Mouse (Mus musculus) kidney, embryonic 15.5 days (tissue): ENCODE results near the gene Cenpq. TPM values are rescaled to one million over a fixed set of nuclear protein-coding genes. Genes with fewer than 3 reads are reported as not detected.

ENCODE experiments used
- ATAC-seq: fragments of 200-750 bp; cut with Nextera tagmentation; replicated peaks from 2 replicates; pipeline ENCODE4 v1.8.0; 2017; ENCODE audit warnings: moderate TSS enrichment; ENCODE audit not compliant: low FRiP score
- H3K27ac ChIP-seq: fragments of 300-500 bp; sonication (generic); 2 replicates; pipeline ENCODE4 v1.5.1; 2015; ENCODE audit warnings: mild to moderate bottlenecking, inconsistent platforms
- H3K27me3 ChIP-seq: fragments of 300-500 bp; sonication (generic); 2 replicates; pipeline ENCODE4 v1.6.1; 2015; ENCODE audit warnings: inconsistent platforms
- H3K36me3 ChIP-seq: fragments of 300-500 bp; sonication (generic); 2 replicates; pipeline ENCODE4 v1.6.1; 2015; ENCODE audit warnings: inconsistent platforms
- H3K4me1 ChIP-seq: fragments of 300-500 bp; sonication (generic); 2 replicates; pipeline ENCODE4 v1.6.1; 2015; ENCODE audit warnings: inconsistent platforms
- H3K4me2 ChIP-seq: fragments of 300-500 bp; sonication (generic); 2 replicates; pipeline ENCODE4 v1.6.1; 2015; ENCODE audit warnings: moderate library complexity, mild to moderate bottlenecking, inconsistent platforms
- H3K4me3 ChIP-seq: fragments of 300-500 bp; sonication (generic); replicated peaks from 2 replicates; pipeline ENCODE4 v1.5.1; 2015; ENCODE audit warnings: mild to moderate bottlenecking, inconsistent platforms
- H3K9ac ChIP-seq: fragments of 300-500 bp; sonication (generic); 2 replicates; pipeline ENCODE4 v1.6.1; 2015; ENCODE audit warnings: mild to moderate bottlenecking, inconsistent platforms
- H3K9me3 ChIP-seq: fragments of 300-500 bp; sonication (generic); replicated peaks from 2 replicates; pipeline ENCODE4 v1.6.1; 2016; ENCODE audit warnings: inconsistent platforms
- WGBS: fragments of 180-500 bp; shearing (Covaris S2); methylation state at CpG from one replicate; pipeline ENCODE4 v1.1.7; 2015; ENCODE audit warnings: mixed read lengths; 5-methylcytosine and 5-hydroxymethylcytosine counted together
- polyA plus RNA-seq: library from polyadenylated mRNA; unstranded; fragments of >200 nt; fragmentation: Nextera tagmentation; extraction: Ambion mirVana; gene quantifications from 2 replicates; pipeline ENCODE4 v1.2.1, GENCODE M21; 2015

The Cenpq gene
- 28.2 and 30.8 TPM in 2 replicates for polyA plus RNA-seq

DNA sequence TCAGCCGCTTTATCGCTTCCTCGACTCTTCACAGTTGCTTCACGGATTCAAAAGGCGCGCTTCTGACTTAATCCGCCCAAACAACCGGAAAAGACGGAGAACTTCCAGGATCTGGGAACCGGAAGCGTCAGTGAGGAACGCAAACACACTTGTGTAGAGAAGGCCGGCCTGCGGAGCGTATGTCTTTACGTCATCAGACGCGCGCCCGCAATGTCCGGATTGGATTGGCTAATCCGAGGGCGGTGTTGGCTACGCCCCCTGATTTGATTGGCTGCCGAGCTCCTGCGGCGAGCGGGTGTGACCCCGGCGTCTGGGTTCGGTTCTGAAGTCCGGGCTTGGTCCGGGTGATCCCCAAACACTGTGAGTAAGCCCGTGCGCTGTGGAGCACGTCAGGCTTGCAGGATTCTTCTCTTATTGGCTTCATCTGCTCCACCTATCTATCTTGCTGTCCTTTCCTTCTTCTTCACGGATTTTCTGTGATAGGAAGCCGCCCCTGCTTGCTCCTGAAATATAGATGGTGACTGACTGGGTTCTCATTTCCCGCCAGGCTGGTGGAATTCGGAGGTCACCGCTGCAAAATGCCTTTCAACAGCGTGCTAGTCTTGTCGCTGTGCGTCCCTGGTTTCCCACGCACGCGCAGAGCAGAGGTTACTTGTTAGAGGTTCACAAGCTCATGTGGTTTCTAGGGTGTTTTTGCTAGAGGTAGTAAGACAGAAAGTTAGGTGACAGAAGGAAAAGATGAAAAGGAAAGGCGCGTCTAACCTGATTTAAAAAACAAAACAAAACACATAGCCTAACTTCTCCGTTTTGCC, at the start of gene Cenpq, which contains the start of gene Mut:
Gene Cenpq (minus strand): TSS at position 628 of the 812 bp plus-strand sequence.
Gene Mut (plus strand): TSS at position 266 of the 812 bp plus-strand sequence.
- peak within 1 kb of the TSS; percentile 68 for H3K4me3 ChIP-seq
- H3K27ac ChIP-seq, result peak within 1 kb of the TSS; percentile 97
- peak; percentile 100 for ATAC-seq
- no peaks in the 10 kb centered on the region for H3K9me3 ChIP-seq
- H3K4me2 ChIP-seq, result peak within 1 kb of the TSS; percentile 71
- peak within 1 kb of the TSS; percentile 56 for H3K9ac ChIP-seq
- no peaks in the 10 kb centered on the region for H3K27me3 ChIP-seq
- peaks cover 6% of the 10 kb centered on the region for H3K4me1 ChIP-seq
- peaks cover 35% of the 10 kb centered on the region for H3K36me3 ChIP-seq
- WGBS, result under 1% methylated on average over 50 of the region's 50 CpGs

- no peaks in the 10 kb centered on the region for H3K27me3 ChIP-seq
- H3K4me2 ChIP-seq, result no peak overlapping the region
- no peak overlapping the region for H3K27ac ChIP-seq
- H3K9ac ChIP-seq, result no peak overlapping the region
- H3K36me3 ChIP-seq, result no peaks in the 10 kb centered on the region
- H3K4me1 ChIP-seq, result no peaks in the 10 kb centered on the region
- no peak for ATAC-seq
- WGBS, result 72% methylated on average over 11 of the region's 11 CpGs
- no peaks in the 10 kb centered on the region for H3K9me3 ChIP-seq
- no peak overlapping the region for H3K4me3 ChIP-seq
These were observed 43.1 kb upstream of the Cenpq start for GRCm38 (mm10) chr17:40977914-40978313.

GRCm38 (mm10) chr17:40948518-40948917, 13.7 kb upstream of the Cenpq start:
- no peaks in the 10 kb centered on the region for H3K27me3 ChIP-seq
- no peaks in the 10 kb centered on the region for H3K4me1 ChIP-seq
- H3K4me2 ChIP-seq, result no peak overlapping the region
- H3K36me3 ChIP-seq, result peaks cover 72% of the 10 kb centered on the region
- H3K27ac ChIP-seq, result no peak overlapping the region
- H3K4me3 ChIP-seq, result no peak overlapping the region
- no peak for ATAC-seq
- no peaks in the 10 kb centered on the region for H3K9me3 ChIP-seq
- 90% methylated on average over 3 of the region's 3 CpGs for WGBS
- no peak overlapping the region for H3K9ac ChIP-seq

DNA sequence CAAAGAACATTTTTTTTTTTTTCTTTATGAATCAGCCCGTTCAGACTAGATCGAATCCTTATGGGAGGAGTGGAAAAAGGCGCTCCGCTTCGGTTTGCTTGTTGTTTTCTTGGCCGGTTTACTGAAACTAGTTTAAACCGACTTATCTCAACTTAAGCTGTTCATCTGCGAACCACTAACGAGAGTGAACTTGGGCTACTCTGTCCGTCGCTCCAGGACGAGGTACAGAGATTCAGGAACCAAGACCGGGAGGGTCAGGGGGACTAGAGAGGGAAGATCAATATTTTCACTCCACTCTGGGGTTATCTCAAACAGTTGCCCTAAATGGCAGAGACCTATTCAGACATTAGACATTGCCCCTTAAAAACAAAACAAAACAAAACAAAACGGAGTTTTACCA, 862 bp downstream of the Cenpq start:
- peak; percentile 34 for ATAC-seq
- Histone ChIP-seq H3K9ac (peak overlapping the region; percentile 45), H3K4me1 (peaks cover 6% of the 10 kb centered on the region), H3K4me2 (peak overlapping the region; percentile 71), H3K27ac (peak overlapping the region; percentile 41; the same call in 1 of the 2 replicates), H3K36me3 (peaks cover 35% of the 10 kb centered on the region), H3K4me3 (peak overlapping the region; percentile 68), H3K9me3 (no peaks in the 10 kb centered on the region), H3K27me3 (no peaks in the 10 kb centered on the region)
- 1% methylated on average over 14 of the region's 14 CpGs for WGBS

DNA sequence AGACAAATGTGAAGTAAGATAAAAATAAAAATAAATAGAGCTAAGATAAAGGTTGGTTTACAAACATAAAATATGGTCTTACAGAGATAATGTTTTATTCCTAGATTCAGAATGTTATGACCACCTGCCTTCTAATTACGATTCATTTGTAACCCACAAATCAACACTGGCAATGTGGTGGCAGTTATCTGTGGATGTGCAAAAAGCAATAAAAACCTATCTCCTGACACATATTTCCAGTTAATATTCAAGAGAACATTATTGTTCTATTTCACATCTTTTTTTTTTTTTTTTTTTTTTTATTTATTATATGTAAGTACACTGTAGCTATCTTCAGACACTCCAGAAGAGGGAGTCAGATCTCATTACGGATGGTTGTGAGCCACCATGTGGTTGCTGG, 19.3 kb downstream of the Cenpq start:
- H3K27me3 ChIP-seq, result no peaks in the 10 kb centered on the region
- ATAC-seq, result no peak
- no peak overlapping the region for H3K4me3 ChIP-seq
- no peaks in the 10 kb centered on the region for H3K36me3 ChIP-seq
- no peak overlapping the region for H3K27ac ChIP-seq
- H3K4me1 ChIP-seq, result no peaks in the 10 kb centered on the region
- 86% methylated on average over 2 of the region's 2 CpGs for WGBS
- no peak overlapping the region for H3K4me2 ChIP-seq
- H3K9ac ChIP-seq, result no peak overlapping the region
- H3K9me3 ChIP-seq, result no peaks in the 10 kb centered on the region

GRCm38 (mm10) chr17:40914250-40914649, 20.6 kb downstream of the Cenpq start, which contains the start of gene Glyatl3:
Gene Glyatl3, minus strand, starts transcription at chr17:40914350.
- H3K9ac ChIP-seq, result no peak within 1 kb of the TSS
- H3K4me2 ChIP-seq, result no peak within 1 kb of the TSS
- H3K27ac ChIP-seq, result no peak within 1 kb of the TSS
- ATAC-seq, result no peak
- no peaks in the 10 kb centered on the region for H3K4me1 ChIP-seq
- no peaks in the 10 kb centered on the region for H3K36me3 ChIP-seq
- no peaks in the 10 kb centered on the region for H3K9me3 ChIP-seq
- no peak within 1 kb of the TSS for H3K4me3 ChIP-seq
- 91% methylated on average over 2 of the region's 2 CpGs for WGBS
- no peaks in the 10 kb centered on the region for H3K27me3 ChIP-seq

DNA sequence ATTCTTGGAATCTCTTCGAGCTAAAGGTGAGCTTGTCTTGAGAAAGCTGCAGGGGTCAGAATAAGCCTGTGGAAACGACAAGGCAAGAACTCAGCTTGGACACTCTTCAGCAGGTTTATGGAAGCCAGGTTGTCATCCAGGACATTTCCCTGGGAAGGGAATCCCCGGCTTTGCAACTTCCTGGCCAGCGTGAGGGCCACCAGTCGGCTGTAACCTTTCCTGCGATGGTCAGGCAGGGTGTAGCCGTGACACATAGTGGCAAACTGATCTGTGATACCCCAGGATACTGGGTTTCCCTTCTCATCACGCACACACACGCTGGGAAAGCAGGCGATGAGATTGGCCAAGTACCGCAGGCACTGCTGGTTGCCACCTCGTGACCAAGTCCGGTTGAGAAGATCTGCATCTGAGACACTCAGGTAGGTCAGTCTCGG, 30.1 kb downstream of the Cenpq start:
- H3K4me3 ChIP-seq, result 0 out of 2 replicates have a peak overlapping the region, but pooled peaks have one; percentile 21
- H3K9ac ChIP-seq, result no peak overlapping the region
- WGBS, result 5% methylated on average over 13 of the region's 14 CpGs
- no peaks in the 10 kb centered on the region for H3K9me3 ChIP-seq
- H3K27ac ChIP-seq, result no peak overlapping the region
- no peaks in the 10 kb centered on the region for H3K36me3 ChIP-seq
- H3K4me1 ChIP-seq, result peaks cover 9% of the 10 kb centered on the region
- peak overlapping the region; percentile 54 for H3K4me2 ChIP-seq
- H3K27me3 ChIP-seq, result no peaks in the 10 kb centered on the region
- peak; percentile 60 for ATAC-seq

GRCm38 (mm10) chr17:40904056-40904597, 30.7 kb downstream of the Cenpq start:
- H3K4me2 ChIP-seq, result peak overlapping the region; percentile 54
- H3K27ac ChIP-seq, result no peak overlapping the region

DNA sequence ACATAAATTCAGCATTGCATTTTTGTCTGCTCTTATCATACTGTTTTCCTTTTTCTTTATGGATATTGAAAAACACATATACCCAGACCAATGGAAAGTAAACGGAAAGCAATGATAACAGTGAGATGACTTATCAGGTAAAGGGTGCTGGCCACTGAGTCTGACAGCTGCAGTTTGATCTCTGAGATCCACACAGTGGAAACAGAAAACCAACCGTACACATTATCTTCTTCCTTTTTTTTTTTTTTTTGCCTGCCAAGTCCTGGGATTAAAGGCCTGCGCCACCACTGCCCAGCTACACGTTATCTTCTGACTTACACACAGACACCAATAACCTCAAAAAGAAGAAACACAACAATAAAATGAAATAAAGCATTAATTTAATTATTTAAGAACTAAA, 31.5 kb downstream of the Cenpq start:
- Histone ChIP-seq H3K4me1 (peaks cover 9% of the 10 kb centered on the region), H3K4me3 (no peak overlapping the region), H3K27ac (no peak overlapping the region), H3K9ac (no peak overlapping the region), H3K36me3 (no peaks in the 10 kb centered on the region), H3K4me2 (no peak overlapping the region), H3K9me3 (no peaks in the 10 kb centered on the region), H3K27me3 (no peaks in the 10 kb centered on the region)
- ATAC-seq, result no peak
- WGBS, result 73% methylated on average over 4 of the region's 4 CpGs

More at GRCm38 (mm10) chr17:40904056-40904597, 30.7 kb downstream of the Cenpq start:
- Histone ChIP-seq H3K4me3 (no peak overlapping the region), H3K9me3 (no peaks in the 10 kb centered on the region), H3K27me3 (no peaks in the 10 kb centered on the region), H3K36me3 (no peaks in the 10 kb centered on the region), H3K4me1 (peaks cover 9% of the 10 kb centered on the region), H3K9ac (no peak overlapping the region)
- peak; percentile 56 for ATAC-seq
- WGBS, result 8% methylated on average over 11 of the region's 11 CpGs

DNA sequence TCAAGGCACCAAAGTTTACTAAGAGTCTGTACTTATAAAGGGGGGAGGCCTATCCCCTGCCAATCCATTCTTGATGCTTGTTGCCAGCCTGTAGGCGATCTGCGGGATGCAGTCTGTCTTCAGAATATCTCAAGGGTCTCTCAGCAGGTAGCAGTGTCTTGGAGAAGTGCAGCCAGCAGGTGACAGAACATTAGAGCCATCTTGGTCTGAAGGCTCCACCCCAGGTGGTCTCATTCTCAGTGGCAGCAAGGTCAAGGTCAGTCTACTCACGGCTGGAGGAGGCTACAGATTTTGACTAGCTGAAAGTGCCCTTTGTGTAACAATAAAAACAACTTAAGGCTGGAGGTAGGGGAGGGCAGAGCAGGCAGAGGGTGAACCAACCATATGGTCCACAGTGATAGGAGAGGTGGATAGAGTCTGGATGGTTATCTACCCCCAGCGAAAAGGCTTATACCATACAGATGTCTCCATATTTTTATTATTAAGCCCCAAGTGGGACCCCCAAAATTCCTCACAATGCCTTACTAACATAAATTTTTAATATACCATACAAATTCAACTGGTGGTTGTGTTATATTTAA, 35.0 kb downstream of the Cenpq start:
- no peaks in the 10 kb centered on the region for H3K36me3 ChIP-seq
- ATAC-seq, result no peak
- no peak overlapping the region for H3K9ac ChIP-seq
- no peak overlapping the region for H3K4me3 ChIP-seq
- H3K4me1 ChIP-seq, result peaks cover 9% of the 10 kb centered on the region
- no peaks in the 10 kb centered on the region for H3K27me3 ChIP-seq
- no peak overlapping the region for H3K4me2 ChIP-seq
- no peaks in the 10 kb centered on the region for H3K9me3 ChIP-seq
- WGBS, result 48% methylated on average over 4 of the region's 4 CpGs
- H3K27ac ChIP-seq, result no peak overlapping the region

DNA sequence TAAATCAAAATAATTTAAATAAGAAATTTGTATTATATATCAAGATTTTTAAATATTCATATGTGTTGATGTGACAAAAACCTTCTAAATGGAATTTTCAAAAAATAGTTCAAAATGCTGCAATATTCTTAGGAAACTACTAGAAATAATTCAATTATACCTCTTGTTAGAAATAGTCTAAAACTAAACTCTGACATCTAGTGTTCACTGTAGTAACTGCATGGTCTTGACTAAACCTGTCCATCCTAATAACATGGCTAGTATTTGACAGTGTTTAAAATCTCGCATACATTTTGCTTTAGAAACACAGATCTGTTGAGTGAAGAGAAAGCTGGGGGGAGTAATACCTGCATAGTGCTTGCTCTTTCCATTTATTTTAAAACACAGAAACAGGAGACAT, 38.0 kb downstream of the Cenpq start:
- 58% methylated on average over 1 of the region's 1 CpGs for WGBS

More for the DNA sequence above, 38.0 kb downstream of the Cenpq start:
- no peaks in the 10 kb centered on the region for H3K4me1 ChIP-seq
- H3K27ac ChIP-seq, result no peak overlapping the region
- ATAC-seq, result no peak
- H3K9me3 ChIP-seq, result no peaks in the 10 kb centered on the region
- no peak overlapping the region for H3K9ac ChIP-seq
- H3K27me3 ChIP-seq, result no peaks in the 10 kb centered on the region
- H3K4me3 ChIP-seq, result no peak overlapping the region
- no peaks in the 10 kb centered on the region for H3K36me3 ChIP-seq
- no peak overlapping the region for H3K4me2 ChIP-seq
